Mouse (Mus musculus) embryonic fibroblast, embryonic 13.5 days (primary cell): ENCODE data around the gene Car10.

Source experiments
- CTCF ChIP-seq: IDR thresholded peaks from 2 replicates; pipeline ENCODE4 v1.5.1; 2011; ENCODE audit warnings: mild to moderate bottlenecking, control low read depth, low read length, moderate library complexity, borderline replicate concordance; ENCODE audit not compliant: insufficient read depth
- POLR2A ChIP-seq: IDR thresholded peaks from 2 replicates; pipeline ENCODE4 v1.6.1; 2011; ENCODE audit warnings: low read depth, mild to moderate bottlenecking, control low read depth, low read length, moderate library complexity

DNA sequence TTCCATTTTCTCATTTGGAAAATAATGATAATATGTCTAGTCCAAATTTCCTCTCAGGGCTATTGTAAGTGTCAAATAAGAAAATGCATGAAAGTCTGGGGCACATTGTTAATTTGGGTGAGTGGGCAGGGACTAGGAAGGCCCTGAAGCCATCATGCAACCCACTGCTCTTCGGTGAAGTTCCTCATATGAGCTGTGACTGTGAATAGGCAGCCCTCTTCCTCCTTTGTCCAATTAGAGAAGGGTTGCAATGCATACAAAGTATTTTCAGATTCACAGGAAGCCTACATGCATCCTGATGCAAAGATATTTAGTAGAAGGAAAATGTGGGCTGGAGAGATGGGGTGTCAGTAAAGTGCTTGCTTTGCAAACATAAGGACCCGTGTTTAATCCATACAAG is 419.1 kb downstream of the Car10 start:
- TF ChIP-seq CTCF: no peak
- TF ChIP-seq POLR2A: no peak
